Mouse (Mus musculus): ENCODE results near the gene Nxpe3. TPM values are rescaled to one million over a fixed set of nuclear protein-coding genes. Genes with fewer than 3 reads are reported as not detected.

Nxpe3 gene
- polyA plus RNA-seq, 1 experiment from 2014 or later: 0.77 TPM

GRCm38 (mm10) chr16:55809779-55810514 lies 85.1 kb downstream of the Nxpe3 start:
- Histone ChIP-seq H3K27me3 (ENCODE audit: insufficient read depth, poor library complexity, severe bottlenecking) (no peaks in the 10 kb centered on the region), H3K9me3 (no peaks in the 10 kb centered on the region), H3K36me3 (peaks cover 32% of the 10 kb centered on the region), H3K4me3 (no peak overlapping the region), H3K4me1 (replicated peaks) (no peaks in the 10 kb centered on the region), H3K27ac (no peak overlapping the region)
- DNase-seq (ENCODE audit: low spot score): no peak
- 93% methylated on average over 9 of the region's 9 CpGs for WGBS

GRCm38 (mm10) chr16:55809345-55809744 lies 85.7 kb downstream of the Nxpe3 start:
- Histone ChIP-seq H3K27ac (no peak overlapping the region), H3K4me1 (replicated peaks) (no peaks in the 10 kb centered on the region), H3K27me3 (ENCODE audit: insufficient read depth, poor library complexity, severe bottlenecking) (no peaks in the 10 kb centered on the region), H3K4me3 (no peak overlapping the region), H3K9me3 (no peaks in the 10 kb centered on the region), H3K36me3 (peaks cover 25% of the 10 kb centered on the region)
- 94% methylated on average over 6 of the region's 6 CpGs for WGBS
- no peak for DNase-seq (ENCODE audit: low spot score)

- WGBS: 67% methylated on average over 6 of the region's 6 CpGs
- Histone ChIP-seq H3K9me3 (no peaks in the 10 kb centered on the region), H3K27me3 (ENCODE audit: insufficient read depth, poor library complexity, severe bottlenecking) (no peaks in the 10 kb centered on the region), H3K27ac (no peak overlapping the region), H3K36me3 (peaks cover 7% of the 10 kb centered on the region), H3K4me1 (replicated peaks) (no peaks in the 10 kb centered on the region), H3K4me3 (no peak overlapping the region)
- no peak for DNase-seq (ENCODE audit: low spot score)
These were observed 87.6 kb downstream of the Nxpe3 start for GRCm38 (mm10) chr16:55807505-55807932.

GRCm38 (mm10) chr16:55804799-55805198 lies 90.3 kb downstream of the Nxpe3 start:
- H3K36me3 ChIP-seq: no peaks in the 10 kb centered on the region
- H3K9me3 ChIP-seq: no peaks in the 10 kb centered on the region
- WGBS: 81% methylated on average over 1 of the region's 1 CpGs
- no peak overlapping the region for H3K27ac ChIP-seq
- no peaks in the 10 kb centered on the region for H3K4me1 ChIP-seq (replicated peaks)
- H3K27me3 ChIP-seq (ENCODE audit: insufficient read depth, poor library complexity, severe bottlenecking): no peaks in the 10 kb centered on the region
- no peak overlapping the region for H3K4me3 ChIP-seq
- no peak for DNase-seq (ENCODE audit: low spot score)

GRCm38 (mm10) chr16:55801629-55802028 lies 93.5 kb downstream of the Nxpe3 start:
- 89% methylated on average over 1 of the region's 1 CpGs for WGBS
- H3K9me3 ChIP-seq: no peaks in the 10 kb centered on the region
- H3K4me1 ChIP-seq (replicated peaks): no peaks in the 10 kb centered on the region
- no peak overlapping the region for H3K27ac ChIP-seq
- no peaks in the 10 kb centered on the region for H3K27me3 ChIP-seq (ENCODE audit: insufficient read depth, poor library complexity, severe bottlenecking)
- H3K4me3 ChIP-seq: no peak overlapping the region
- no peak for DNase-seq (ENCODE audit: low spot score)
- no peaks in the 10 kb centered on the region for H3K36me3 ChIP-seq

- Histone ChIP-seq H3K36me3 (no peaks in the 10 kb centered on the region), H3K4me3 (no peak overlapping the region), H3K4me1 (replicated peaks) (no peaks in the 10 kb centered on the region), H3K27me3 (ENCODE audit: insufficient read depth, poor library complexity, severe bottlenecking) (no peaks in the 10 kb centered on the region), H3K27ac (no peak overlapping the region), H3K9me3 (no peaks in the 10 kb centered on the region)
- 88% methylated on average over 7 of the region's 7 CpGs for WGBS
- DNase-seq (ENCODE audit: low spot score): no peak
These were observed 96.2 kb downstream of the Nxpe3 start for GRCm38 (mm10) chr16:55798845-55799244.

- Histone ChIP-seq H3K36me3 (no peaks in the 10 kb centered on the region), H3K27ac (no peak overlapping the region), H3K27me3 (ENCODE audit: insufficient read depth, poor library complexity, severe bottlenecking) (no peaks in the 10 kb centered on the region), H3K4me1 (replicated peaks) (no peaks in the 10 kb centered on the region), H3K4me3 (no peak overlapping the region), H3K9me3 (no peaks in the 10 kb centered on the region)
- no peak for DNase-seq (ENCODE audit: low spot score)
- WGBS: 91% methylated on average over 7 of the region's 7 CpGs
These were observed 104.8 kb downstream of the Nxpe3 start for GRCm38 (mm10) chr16:55790326-55790725.

Other genes with a start within 250 kb of the Nxpe3 start
- 1.1 and 1.4 TPM in 2 replicates for gene Nfkbiz, start 56.4 kb downstream of the Nxpe3 start, polyA plus RNA-seq (2016; fragmentation: Nextera tagmentation; extraction: Ambion mirVana)
- gene Cep97, start 39.6 kb upstream of the Nxpe3 start, polyA plus RNA-seq (2016; fragmentation: Nextera tagmentation; extraction: Ambion mirVana): 15.9 and 17.2 TPM in 2 replicates
- gene Rpl24, start 71.0 kb upstream of the Nxpe3 start, polyA plus RNA-seq (2016; fragmentation: Nextera tagmentation; extraction: Ambion mirVana): 724 and 731 TPM in 2 replicates
- 15.3 and 15.8 TPM in 2 replicates for gene Zbtb11, start 78.6 kb upstream of the Nxpe3 start, polyA plus RNA-seq (2016; fragmentation: Nextera tagmentation; extraction: Ambion mirVana)
- gene Pcnp, start 134.5 kb upstream of the Nxpe3 start, polyA plus RNA-seq (2016; fragmentation: Nextera tagmentation; extraction: Ambion mirVana): 258 and 310 TPM in 2 replicates
- gene Trmt10c, start 142.5 kb upstream of the Nxpe3 start, polyA plus RNA-seq (2016; fragmentation: Nextera tagmentation; extraction: Ambion mirVana): 25.5 and 29.0 TPM in 2 replicates
- gene Senp7, start 153.1 kb upstream of the Nxpe3 start, polyA plus RNA-seq (2016; fragmentation: Nextera tagmentation; extraction: Ambion mirVana): 32.5 and 35.7 TPM in 2 replicates